Mouse (Mus musculus): ENCODE results near the gene Lsm7.

The Lsm7 gene

GRCm38 (mm10) chr10:80813366-80813765 is 41.6 kb downstream of the Lsm7 start, which contains the start of gene Jsrp1:
TSS of gene Jsrp1 (minus strand) at chr10:80813498.
- no peak for DNase-seq (ENCODE audit: low spot score)

GRCm38 (mm10) chr10:80812391-80813041 is 42.5 kb downstream of the Lsm7 start:
- no peak for DNase-seq (ENCODE audit: low spot score)

- no peak for DNase-seq (ENCODE audit: low spot score)
Measured at GRCm38 (mm10) chr10:80810084-80810483, 44.9 kb downstream of the Lsm7 start.

DNA sequence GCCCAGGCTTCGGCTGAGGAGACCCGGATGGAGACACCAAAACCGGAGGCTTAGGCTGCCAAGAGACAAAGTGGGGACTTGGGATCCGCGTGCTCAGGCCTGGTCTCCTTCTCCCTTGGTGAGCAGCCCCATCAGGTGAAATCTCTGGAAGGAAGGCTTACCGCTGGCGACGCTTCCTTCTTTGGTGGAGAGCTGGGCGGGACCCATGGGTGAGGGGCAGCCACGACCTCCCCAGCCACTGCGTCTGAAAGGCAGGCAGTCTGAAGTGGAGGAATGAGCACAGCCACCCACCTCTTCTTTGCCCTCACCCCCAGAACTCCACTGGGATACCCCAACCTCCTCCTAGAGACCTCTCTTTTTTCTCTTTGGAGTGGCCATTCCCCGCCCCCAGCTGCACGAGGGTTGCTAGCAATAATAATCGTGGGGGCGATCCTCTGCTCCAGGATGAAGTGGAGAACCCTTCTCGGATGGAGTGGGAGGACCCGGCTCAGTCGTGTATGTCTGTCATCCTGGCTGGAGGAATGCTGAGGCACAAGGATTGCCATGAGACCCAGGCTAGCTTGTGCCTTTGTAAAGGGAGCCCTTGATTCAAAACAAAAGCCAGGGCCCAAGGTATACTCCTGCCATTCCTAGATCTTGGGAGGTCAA is 45.9 kb downstream of the Lsm7 start:
- DNase-seq (ENCODE audit: low spot score) = no peak

GRCm38 (mm10) chr10:80808099-80808984 is 46.7 kb downstream of the Lsm7 start:
- DNase-seq (ENCODE audit: low spot score) = no peak

DNA sequence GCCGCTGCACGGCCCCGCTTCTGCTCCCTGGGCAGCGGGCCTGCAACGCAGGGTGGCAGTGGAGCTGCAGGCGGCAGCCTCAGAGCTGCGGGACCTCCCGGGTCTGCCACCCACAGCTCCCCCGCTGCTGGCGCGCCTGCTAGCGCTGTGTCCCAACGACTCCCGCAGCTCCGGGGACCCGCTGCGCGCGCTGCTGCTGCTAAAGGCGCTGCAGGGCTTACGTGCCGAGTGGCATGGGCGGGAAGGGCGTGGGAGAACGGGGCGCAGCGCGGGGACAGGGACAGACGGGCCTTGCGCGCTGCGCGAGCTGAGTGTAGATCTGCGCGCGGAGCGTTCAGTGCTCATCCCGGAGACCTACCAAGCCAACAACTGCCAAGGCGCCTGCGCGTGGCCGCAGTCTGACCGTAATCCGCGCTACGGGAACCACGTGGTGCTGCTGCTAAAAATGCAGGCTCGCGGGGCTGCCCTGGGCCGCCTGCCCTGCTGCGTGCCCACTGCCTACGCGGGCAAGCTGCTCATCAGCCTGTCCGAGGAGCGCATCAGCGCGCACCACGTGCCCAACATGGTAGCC is 47.9 kb downstream of the Lsm7 start:
- DNase-seq (ENCODE audit: low spot score) = peak; percentile 53

DNA sequence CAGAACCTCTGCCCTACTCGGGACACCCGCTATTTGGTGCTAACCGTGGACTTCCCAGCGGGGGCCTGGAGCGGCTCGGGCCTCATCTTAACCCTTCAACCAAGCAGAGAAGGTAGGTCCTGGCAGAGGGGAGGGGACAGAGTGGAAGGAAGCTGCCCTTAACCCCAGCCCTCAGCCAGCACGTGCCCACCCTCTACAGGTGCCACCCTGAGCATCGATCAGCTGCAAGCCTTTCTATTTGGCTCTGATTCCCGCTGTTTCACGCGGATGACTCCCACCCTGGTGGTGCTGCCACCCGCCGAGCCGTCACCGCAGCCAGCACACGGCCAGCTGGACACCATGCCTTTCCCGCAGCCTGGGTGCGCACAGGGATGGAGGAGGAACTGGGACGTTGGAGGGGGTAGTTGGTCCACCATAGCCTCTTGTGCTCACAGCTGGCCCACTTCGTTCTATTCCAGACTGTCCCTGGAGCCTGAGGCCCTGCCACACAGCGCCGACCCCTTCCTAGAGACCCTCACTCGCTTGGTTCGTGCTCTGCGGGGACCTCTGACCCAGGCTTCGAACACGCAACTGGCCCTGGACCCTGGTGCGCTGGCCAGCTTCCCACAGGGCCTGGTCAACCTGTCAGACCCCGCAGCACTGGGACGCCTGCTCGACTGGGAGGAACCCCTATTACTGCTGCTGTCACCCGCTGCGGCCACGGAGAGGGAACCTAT is 48.5 kb downstream of the Lsm7 start:
- DNase-seq (ENCODE audit: low spot score) = no peak

DNA sequence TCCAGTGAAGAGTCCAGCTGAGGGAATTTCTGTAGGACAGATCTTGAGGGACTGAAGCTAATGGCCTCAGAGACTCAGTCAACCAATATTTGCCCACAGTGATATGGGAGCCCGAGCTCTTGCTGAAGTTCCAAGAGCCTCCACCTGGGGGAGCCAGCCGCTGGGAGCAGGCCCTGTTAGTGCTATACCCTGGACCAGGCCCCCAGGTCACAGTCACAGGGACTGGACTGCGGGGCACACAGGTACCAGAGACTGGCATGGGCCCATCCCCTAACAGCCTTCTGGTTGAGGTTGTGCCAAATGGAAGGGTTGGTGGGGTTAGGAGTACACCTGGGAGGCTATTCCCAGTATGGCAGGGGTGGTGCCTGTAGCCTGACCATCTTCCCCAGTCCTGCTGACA is 49.1 kb downstream of the Lsm7 start:
- DNase-seq (ENCODE audit: low spot score) = peak; percentile 78

DNA sequence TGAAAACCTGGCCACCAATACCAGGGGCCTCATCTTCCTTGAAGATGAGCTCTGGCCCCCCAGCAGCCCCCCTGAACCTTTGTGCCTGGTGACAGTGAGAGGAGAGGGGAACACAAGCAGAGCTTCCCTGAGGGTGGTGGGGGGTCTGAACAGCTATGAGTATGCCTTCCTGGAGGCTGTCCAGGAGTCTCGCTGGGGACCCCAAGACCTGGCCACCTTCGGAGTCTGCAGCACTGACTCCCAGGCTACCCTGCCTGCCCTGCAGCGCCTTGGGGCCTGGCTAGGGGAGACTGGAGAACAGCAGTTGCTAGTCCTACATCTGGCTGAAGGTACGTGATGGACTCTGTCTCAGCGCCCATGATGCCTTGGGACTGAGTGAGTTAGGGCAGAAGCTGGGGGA is 49.7 kb downstream of the Lsm7 start:
- no peak for DNase-seq (ENCODE audit: low spot score)

GRCm38 (mm10) chr10:80804916-80805315 is 50.1 kb downstream of the Lsm7 start, which contains the start of gene Amh:
TSS of gene Amh (plus strand) at chr10:80805243.
- DNase-seq (ENCODE audit: low spot score) = no peak

DNA sequence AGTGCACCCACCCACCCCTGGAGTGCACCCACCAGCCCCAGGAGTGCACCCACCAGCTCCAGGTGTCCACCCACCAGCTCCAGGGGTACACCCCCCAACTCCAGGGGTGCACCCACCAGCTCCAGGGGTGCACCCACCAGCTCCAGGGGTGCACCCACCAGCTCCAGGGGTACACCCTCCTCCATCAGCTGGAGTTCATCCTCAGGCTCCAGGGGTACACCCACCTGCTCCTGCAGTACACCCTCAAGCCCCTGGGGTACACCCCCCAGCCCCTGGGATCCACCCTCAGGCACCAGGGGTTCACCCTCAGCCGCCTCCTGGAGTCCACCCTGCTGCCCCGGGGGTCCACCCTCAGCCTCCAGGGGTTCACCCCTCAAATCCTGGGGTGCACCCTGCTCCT is 50.7 kb downstream of the Lsm7 start:
- no peak for DNase-seq (ENCODE audit: low spot score)

- no peak for DNase-seq (ENCODE audit: low spot score)
Measured at GRCm38 (mm10) chr10:80802996-80803395, 52.0 kb downstream of the Lsm7 start.
